Mouse (Mus musculus): ENCODE results near the gene Gramd1b.

DNA sequence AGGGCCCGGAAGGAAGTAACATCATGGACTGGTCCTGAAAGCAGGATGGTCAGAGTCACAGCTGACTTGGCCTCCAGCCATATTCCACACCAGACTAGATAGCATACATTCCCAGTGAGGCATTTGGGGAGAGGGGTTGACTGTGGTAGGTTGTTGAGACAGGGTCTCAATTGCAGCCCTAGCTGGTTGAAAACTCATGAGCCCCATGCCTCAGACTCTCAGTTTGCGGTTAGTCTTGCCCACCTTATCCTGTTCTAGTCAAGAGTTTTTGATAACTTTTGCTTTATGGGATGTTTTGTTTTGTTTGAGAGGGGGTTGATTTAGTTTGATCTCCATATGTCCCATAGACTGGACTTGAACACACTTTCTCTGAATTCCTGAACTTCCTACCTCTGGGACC lies 103.5 kb downstream of the Gramd1b start:
- TF ChIP-seq CTCF (IDR thresholded peaks at IDR 0.05; ENCODE audit: extremely low read depth, insufficient read depth, insufficient read length, insufficient replicate concordance) = no peak
- no peak for TF ChIP-seq POLR2A (IDR thresholded peaks at IDR 0.05; ENCODE audit: low read depth, low read length)
